Mouse (Mus musculus): ENCODE measurements around the gene 1700024P04Rik. TPM values are rescaled to one million over a fixed set of nuclear protein-coding genes. Genes with fewer than 3 reads are reported as not detected.

The 1700024P04Rik gene
- polyA plus RNA-seq, 1 experiment from 2014 or later: not detected

- no peak overlapping the region for H3K9ac ChIP-seq
- H3K9me3 ChIP-seq (replicated peaks): no peaks in the 10 kb centered on the region
- 86% methylated on average over 1 of the region's 1 CpGs for WGBS
- no peak overlapping the region for H3K4me3 ChIP-seq
- H3K4me1 ChIP-seq (replicated peaks): peaks cover 5% of the 10 kb centered on the region; the same call in 1 of the 2 replicates
- H3K27ac ChIP-seq: no peak overlapping the region
- H3K36me3 ChIP-seq: no peaks in the 10 kb centered on the region
- H3K4me2 ChIP-seq: no peak overlapping the region
- ATAC-seq (replicated peaks; ENCODE audit: insufficient number of reproducible peaks, insufficient read depth, low FRiP score, low read depth): no peak
- no peaks in the 10 kb centered on the region for H3K27me3 ChIP-seq
Measured at GRCm38 (mm10) chr13:98963612-98964011, 20.8 kb downstream of the 1700024P04Rik start.

DNA sequence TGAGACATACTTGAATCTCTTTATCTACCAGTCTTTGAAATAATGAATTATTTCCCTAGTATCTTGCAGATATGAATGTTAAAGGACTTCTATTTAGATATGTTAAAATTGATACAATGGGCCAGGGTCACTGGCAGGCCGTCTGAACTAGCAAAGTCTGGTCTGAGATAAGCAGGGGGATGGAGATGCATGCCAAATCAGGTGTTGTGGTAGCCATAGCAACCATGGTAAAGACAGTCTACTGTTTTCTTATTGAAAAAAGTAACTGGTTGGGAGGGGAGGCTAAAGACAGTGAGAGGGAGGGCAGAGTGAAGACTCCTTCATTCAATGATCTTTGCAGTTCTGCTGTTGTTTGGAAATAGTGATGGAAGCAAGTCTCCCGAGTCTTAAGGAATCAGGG is 26.2 kb downstream of the 1700024P04Rik start:
- no peak overlapping the region for H3K27ac ChIP-seq
- no peaks in the 10 kb centered on the region for H3K9me3 ChIP-seq (replicated peaks)
- no peak overlapping the region for H3K9ac ChIP-seq
- H3K4me2 ChIP-seq: no peak overlapping the region
- no peak overlapping the region for H3K4me3 ChIP-seq
- H3K4me1 ChIP-seq (replicated peaks): peaks cover 2% of the 10 kb centered on the region; the same call in 1 of the 2 replicates
- 46% methylated on average over 2 of the region's 2 CpGs for WGBS
- no peak for ATAC-seq (replicated peaks; ENCODE audit: insufficient number of reproducible peaks, insufficient read depth, low FRiP score, low read depth)
- no peaks in the 10 kb centered on the region for H3K36me3 ChIP-seq
- no peaks in the 10 kb centered on the region for H3K27me3 ChIP-seq

- H3K9ac ChIP-seq: no peak overlapping the region
- WGBS: 89% methylated on average over 2 of the region's 2 CpGs
- H3K4me2 ChIP-seq: no peak overlapping the region
- H3K27me3 ChIP-seq: no peaks in the 10 kb centered on the region
- no peak overlapping the region for H3K4me3 ChIP-seq
- H3K4me1 ChIP-seq (replicated peaks): peaks cover 2% of the 10 kb centered on the region; the same call in 1 of the 2 replicates
- H3K27ac ChIP-seq: no peak overlapping the region
- H3K36me3 ChIP-seq: no peaks in the 10 kb centered on the region
- no peaks in the 10 kb centered on the region for H3K9me3 ChIP-seq (replicated peaks)
- ATAC-seq (replicated peaks; ENCODE audit: insufficient number of reproducible peaks, insufficient read depth, low FRiP score, low read depth): no peak
Measured at GRCm38 (mm10) chr13:98956209-98956608, 28.2 kb downstream of the 1700024P04Rik start.

DNA sequence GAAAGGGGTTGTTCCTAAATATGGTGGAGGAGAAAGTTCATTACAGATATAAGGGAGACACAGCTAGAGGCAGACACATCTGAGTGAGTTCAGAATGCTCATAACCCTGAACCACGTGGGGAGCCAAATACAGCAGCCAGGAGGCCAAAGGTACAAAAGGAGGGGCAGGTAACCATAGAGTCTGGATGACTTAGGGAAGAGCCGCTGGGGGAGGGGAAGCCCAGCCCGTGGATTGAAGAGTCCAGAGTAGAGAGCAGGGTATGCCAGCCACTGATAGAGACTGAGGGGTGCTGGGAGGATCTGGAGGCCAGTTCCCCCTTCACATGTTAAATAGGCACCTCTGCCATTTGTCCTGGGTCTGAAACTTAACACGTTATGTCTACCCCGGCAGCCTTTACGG is 28.7 kb downstream of the 1700024P04Rik start:
- Histone ChIP-seq H3K9me3 (replicated peaks) (no peaks in the 10 kb centered on the region), H3K4me1 (replicated peaks) (peaks cover 2% of the 10 kb centered on the region; the same call in 1 of the 2 replicates), H3K9ac (no peak overlapping the region), H3K27ac (no peak overlapping the region), H3K27me3 (no peaks in the 10 kb centered on the region), H3K36me3 (no peaks in the 10 kb centered on the region), H3K4me2 (no peak overlapping the region), H3K4me3 (no peak overlapping the region)
- no peak for ATAC-seq (replicated peaks; ENCODE audit: insufficient number of reproducible peaks, insufficient read depth, low FRiP score, low read depth)
- 57% methylated on average over 6 of the region's 6 CpGs for WGBS

- H3K4me3 ChIP-seq: no peak overlapping the region
- H3K27ac ChIP-seq: no peak overlapping the region
- WGBS: 32% methylated on average over 5 of the region's 5 CpGs
- H3K27me3 ChIP-seq: no peaks in the 10 kb centered on the region
- ATAC-seq (replicated peaks; ENCODE audit: insufficient number of reproducible peaks, insufficient read depth, low FRiP score, low read depth): no peak
- H3K36me3 ChIP-seq: no peaks in the 10 kb centered on the region
- H3K9me3 ChIP-seq (replicated peaks): no peaks in the 10 kb centered on the region
- no peak overlapping the region for H3K4me2 ChIP-seq
- H3K4me1 ChIP-seq (replicated peaks): peaks cover 2% of the 10 kb centered on the region; the same call in 1 of the 2 replicates
- H3K9ac ChIP-seq: no peak overlapping the region
Measured at GRCm38 (mm10) chr13:98955226-98955625, 29.1 kb downstream of the 1700024P04Rik start.

- 63% methylated on average over 5 of the region's 5 CpGs for WGBS
- Histone ChIP-seq H3K4me3 (no peak overlapping the region), H3K27ac (no peak overlapping the region), H3K27me3 (no peaks in the 10 kb centered on the region), H3K9ac (no peak overlapping the region), H3K9me3 (replicated peaks) (no peaks in the 10 kb centered on the region), H3K4me2 (no peak overlapping the region), H3K36me3 (no peaks in the 10 kb centered on the region), H3K4me1 (replicated peaks) (peaks cover 2% of the 10 kb centered on the region; the same call in 1 of the 2 replicates)
- no peak for ATAC-seq (replicated peaks; ENCODE audit: insufficient number of reproducible peaks, insufficient read depth, low FRiP score, low read depth)
Measured at GRCm38 (mm10) chr13:98953830-98954229, 30.5 kb downstream of the 1700024P04Rik start.

DNA sequence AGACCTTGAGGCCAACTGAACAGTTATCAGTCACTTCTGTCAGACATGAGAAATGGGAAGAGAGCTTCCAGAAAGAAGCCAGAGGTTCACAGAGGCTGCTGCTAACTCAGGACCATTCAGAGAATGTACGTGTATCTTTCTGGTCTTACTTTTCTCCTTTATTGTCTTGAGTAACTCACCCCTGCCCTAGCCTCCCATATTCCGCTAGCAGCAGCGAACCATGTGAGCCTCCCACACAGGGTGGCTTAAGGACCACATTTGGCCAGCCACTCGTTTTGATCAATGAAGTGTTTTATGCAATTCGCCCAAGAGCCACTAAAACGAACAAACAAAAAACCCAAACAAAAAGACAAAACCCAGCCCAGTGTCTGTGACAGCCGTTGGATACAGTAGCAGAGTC is 32.4 kb downstream of the 1700024P04Rik start:
- H3K27me3 ChIP-seq: no peaks in the 10 kb centered on the region
- no peak for ATAC-seq (replicated peaks; ENCODE audit: insufficient number of reproducible peaks, insufficient read depth, low FRiP score, low read depth)
- H3K4me2 ChIP-seq: no peak overlapping the region
- H3K9me3 ChIP-seq (replicated peaks): no peaks in the 10 kb centered on the region
- H3K36me3 ChIP-seq: no peaks in the 10 kb centered on the region
- H3K27ac ChIP-seq: no peak overlapping the region
- H3K4me3 ChIP-seq: no peak overlapping the region
- no peak overlapping the region for H3K9ac ChIP-seq
- peaks cover 2% of the 10 kb centered on the region; the same call in 1 of the 2 replicates for H3K4me1 ChIP-seq (replicated peaks)
- 75% methylated on average over 7 of the region's 7 CpGs for WGBS

- no peak overlapping the region for H3K9ac ChIP-seq
- no peak for ATAC-seq (replicated peaks; ENCODE audit: insufficient number of reproducible peaks, insufficient read depth, low FRiP score, low read depth)
- no peaks in the 10 kb centered on the region for H3K9me3 ChIP-seq (replicated peaks)
- no peaks in the 10 kb centered on the region for H3K27me3 ChIP-seq
- no peak overlapping the region for H3K4me2 ChIP-seq
- no peak overlapping the region for H3K4me3 ChIP-seq
- no peaks in the 10 kb centered on the region for H3K4me1 ChIP-seq (replicated peaks)
- no peak overlapping the region for H3K27ac ChIP-seq
- 71% methylated on average over 4 of the region's 4 CpGs for WGBS
- no peaks in the 10 kb centered on the region for H3K36me3 ChIP-seq
Measured at GRCm38 (mm10) chr13:98948146-98948545, 36.2 kb downstream of the 1700024P04Rik start.

GRCm38 (mm10) chr13:98946434-98946833 is 37.9 kb downstream of the 1700024P04Rik start:
- no peak for ATAC-seq (replicated peaks; ENCODE audit: insufficient number of reproducible peaks, insufficient read depth, low FRiP score, low read depth)
- no peaks in the 10 kb centered on the region for H3K9me3 ChIP-seq (replicated peaks)
- 87% methylated on average over 7 of the region's 7 CpGs for WGBS
- H3K4me2 ChIP-seq: no peak overlapping the region
- no peaks in the 10 kb centered on the region for H3K4me1 ChIP-seq (replicated peaks)
- H3K27ac ChIP-seq: no peak overlapping the region
- H3K36me3 ChIP-seq: no peaks in the 10 kb centered on the region
- no peak overlapping the region for H3K9ac ChIP-seq
- no peaks in the 10 kb centered on the region for H3K27me3 ChIP-seq
- no peak overlapping the region for H3K4me3 ChIP-seq

DNA sequence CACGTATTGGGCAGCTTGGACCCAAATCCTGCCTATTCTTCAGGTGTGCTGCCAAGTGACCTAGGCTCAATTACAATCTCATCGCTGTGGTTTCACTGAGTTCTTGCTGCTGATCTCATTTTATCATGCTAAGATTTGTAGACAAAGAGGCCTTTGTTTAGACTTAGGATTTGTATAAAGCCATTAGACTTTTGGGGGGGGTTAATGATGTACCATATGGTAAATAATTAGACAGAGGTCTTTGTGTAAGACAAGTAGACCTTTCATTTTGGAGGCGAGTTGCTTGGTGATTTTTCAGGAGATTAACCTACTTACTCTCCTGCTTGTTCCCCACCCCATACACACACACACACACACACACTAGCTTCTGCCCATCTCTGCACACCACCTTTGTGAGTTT is 38.5 kb downstream of the 1700024P04Rik start:
- Histone ChIP-seq H3K27me3 (no peaks in the 10 kb centered on the region), H3K36me3 (no peaks in the 10 kb centered on the region), H3K27ac (no peak overlapping the region), H3K9me3 (replicated peaks) (no peaks in the 10 kb centered on the region), H3K4me3 (no peak overlapping the region), H3K4me2 (no peak overlapping the region), H3K9ac (no peak overlapping the region), H3K4me1 (replicated peaks) (no peaks in the 10 kb centered on the region)
- ATAC-seq (replicated peaks; ENCODE audit: insufficient number of reproducible peaks, insufficient read depth, low FRiP score, low read depth): no peak
- WGBS: 64% methylated on average over 3 of the region's 3 CpGs

GRCm38 (mm10) chr13:98945381-98945780 is 39.0 kb downstream of the 1700024P04Rik start:
- H3K4me2 ChIP-seq: no peak overlapping the region
- H3K4me3 ChIP-seq: no peak overlapping the region
- WGBS: 91% methylated on average over 4 of the region's 4 CpGs
- H3K9me3 ChIP-seq (replicated peaks): no peaks in the 10 kb centered on the region
- no peaks in the 10 kb centered on the region for H3K36me3 ChIP-seq
- no peak overlapping the region for H3K9ac ChIP-seq
- H3K27ac ChIP-seq: no peak overlapping the region
- no peaks in the 10 kb centered on the region for H3K27me3 ChIP-seq
- no peaks in the 10 kb centered on the region for H3K4me1 ChIP-seq (replicated peaks)
- ATAC-seq (replicated peaks; ENCODE audit: insufficient number of reproducible peaks, insufficient read depth, low FRiP score, low read depth): no peak

DNA sequence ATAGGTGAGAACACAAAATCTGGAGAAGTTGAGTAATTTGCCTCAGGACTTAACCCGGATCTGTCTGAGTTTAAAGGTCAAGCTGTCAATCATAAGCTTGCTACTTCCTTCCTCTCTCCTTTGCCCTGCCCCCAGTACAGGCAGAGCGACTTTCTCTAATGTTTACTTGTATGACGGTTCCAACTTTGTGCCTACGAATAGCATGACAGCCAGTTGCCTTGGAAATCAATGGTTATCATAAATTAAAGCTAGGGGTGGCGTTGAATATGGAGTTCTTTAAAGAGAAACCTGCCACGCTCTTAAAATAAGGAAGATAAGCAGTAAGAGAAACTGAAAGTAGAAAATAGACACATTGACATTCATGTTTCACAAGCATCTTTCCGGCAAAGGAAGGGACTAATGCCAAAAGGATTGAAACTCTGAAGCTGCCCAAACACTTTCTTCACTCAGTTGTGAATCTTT is 39.7 kb downstream of the 1700024P04Rik start:
- no peaks in the 10 kb centered on the region for H3K9me3 ChIP-seq (replicated peaks)
- 61% methylated on average over 7 of the region's 7 CpGs for whole genome bisulfite sequencing
- no peak for ATAC-seq (replicated peaks; ENCODE audit: insufficient number of reproducible peaks, insufficient read depth, low FRiP score, low read depth)
- H3K27me3 ChIP-seq: no peaks in the 10 kb centered on the region
- no peak overlapping the region for H3K9ac ChIP-seq
- H3K4me1 ChIP-seq (replicated peaks): no peaks in the 10 kb centered on the region
- H3K27ac ChIP-seq: no peak overlapping the region
- no peak overlapping the region for H3K4me2 ChIP-seq
- H3K4me3 ChIP-seq: 0 out of 2 replicates have a peak overlapping the region, but pooled peaks have one; percentile 11
- no peaks in the 10 kb centered on the region for H3K36me3 ChIP-seq
